Mouse (Mus musculus): ENCODE measurements around the gene Tssk1. TPM values are rescaled to one million over a fixed set of nuclear protein-coding genes. Genes with fewer than 3 reads are reported as not detected.

The Tssk1 gene
- polyA plus RNA-seq, 1 experiment from 2014 or later = 0.08 TPM

DNA sequence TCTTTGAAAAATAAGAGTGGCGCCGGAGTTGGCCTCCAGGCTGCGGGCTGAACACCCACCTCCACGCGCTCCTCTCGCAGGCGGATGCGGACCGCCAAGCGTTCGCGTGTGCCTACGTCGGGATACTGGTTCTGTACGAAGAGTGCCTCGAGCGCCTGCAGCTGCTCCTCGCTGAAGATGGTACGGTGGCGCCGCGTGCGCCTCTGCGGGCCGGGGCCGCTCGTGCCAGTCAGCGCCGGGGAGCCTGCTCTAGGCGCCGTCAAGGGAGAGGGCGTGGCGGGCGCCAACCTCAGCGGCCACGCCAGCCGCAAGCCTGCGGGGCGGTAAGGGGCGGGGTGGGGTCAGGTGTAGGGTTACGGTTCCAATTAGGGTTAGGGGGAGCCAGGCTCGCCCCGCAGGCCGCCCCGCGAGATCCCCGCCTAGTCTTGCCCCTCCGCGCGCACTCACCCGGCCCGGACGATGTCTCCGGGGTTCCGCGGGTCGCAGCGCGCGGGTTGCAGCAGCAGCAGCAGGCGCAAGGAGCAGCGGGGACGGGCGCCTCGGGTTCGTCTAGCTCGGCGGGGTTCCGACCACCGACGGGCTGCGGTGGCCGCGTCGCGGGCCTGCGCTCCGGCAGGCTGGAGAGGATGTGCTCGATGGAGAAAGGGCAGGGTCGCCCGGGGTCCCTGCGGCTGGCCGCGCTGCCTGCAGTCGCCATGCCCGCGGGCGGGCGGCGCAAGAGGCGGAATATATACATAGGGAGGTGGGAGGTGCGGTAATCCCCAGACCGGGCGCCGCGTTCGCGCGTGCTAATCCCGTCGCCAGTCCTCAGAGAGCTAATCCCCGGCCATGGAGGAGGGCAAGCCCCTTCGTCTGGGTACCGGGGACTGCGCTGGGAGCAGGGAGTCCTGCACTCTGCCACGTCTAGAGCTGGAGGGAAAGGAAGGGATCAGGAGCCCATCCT is 20.6 kb downstream of the Tssk1 start, which contains the start of gene Gsc2:
Gene Gsc2 (minus strand): TSS at position 753 of the 943 bp plus-strand sequence.
- WGBS = 1% methylated on average over 98 of the region's 106 CpGs
- Histone ChIP-seq H3K36me3 (ENCODE audit: control insufficient read depth, insufficient read depth, low read length) (no peaks in the 10 kb centered on the region), H3K9ac (replicated peaks; ENCODE audit: low read depth, low read length) (peak within 1 kb of the TSS; percentile 32; the same call in 1 of the 2 replicates), H3K4me1 (ENCODE audit: control insufficient read depth, insufficient read depth, low read length) (peaks cover 12% of the 10 kb centered on the region), H3K4me2 (ENCODE audit: low read depth, low read length) (peak within 1 kb of the TSS; percentile 44), H3K4me3 (ENCODE audit: low read depth, low read length) (peak within 1 kb of the TSS; percentile 28), H3K27me3 (ENCODE audit: control insufficient read depth, insufficient read depth, low read length) (peaks cover 42% of the 10 kb centered on the region), H3K27ac (ENCODE audit: low read depth, low read length) (no peak within 1 kb of the TSS), H3K9me3 (ENCODE audit: control insufficient read depth, low read length) (no peaks in the 10 kb centered on the region)
- ATAC-seq (ENCODE audit: low read depth) = no peak

DNA sequence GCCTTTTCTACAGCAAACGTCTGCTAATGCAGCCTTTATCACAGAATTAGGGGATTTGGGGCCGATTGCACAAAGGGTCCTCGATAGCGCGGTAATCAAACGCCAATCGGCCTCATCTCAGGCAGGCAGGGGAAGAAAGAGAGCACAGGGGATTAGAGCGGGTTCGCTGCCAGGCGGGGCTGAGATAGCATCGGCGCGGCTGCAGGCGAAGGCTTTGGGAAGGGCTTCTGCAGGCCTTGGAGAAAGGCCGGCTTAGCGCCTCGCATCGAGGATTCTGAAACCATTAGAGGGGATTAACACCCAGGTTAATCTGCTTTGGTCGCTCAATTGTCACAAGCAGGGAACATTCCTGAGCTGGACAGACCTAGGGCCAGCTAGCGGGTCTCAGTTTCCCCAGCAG is 26.6 kb downstream of the Tssk1 start:
- no peak for ATAC-seq (ENCODE audit: low read depth)
- Histone ChIP-seq H3K36me3 (ENCODE audit: control insufficient read depth, insufficient read depth, low read length) (peaks cover 6% of the 10 kb centered on the region), H3K27ac (ENCODE audit: low read depth, low read length) (no peak overlapping the region), H3K27me3 (ENCODE audit: control insufficient read depth, insufficient read depth, low read length) (peaks cover 16% of the 10 kb centered on the region), H3K9me3 (ENCODE audit: control insufficient read depth, low read length) (no peaks in the 10 kb centered on the region), H3K4me3 (ENCODE audit: low read depth, low read length) (no peak overlapping the region), H3K9ac (replicated peaks; ENCODE audit: low read depth, low read length) (no peak overlapping the region; the same call in 1 of the 2 replicates), H3K4me2 (ENCODE audit: low read depth, low read length) (peak overlapping the region; percentile 0; the same call in 1 of the 2 replicates), H3K4me1 (ENCODE audit: control insufficient read depth, insufficient read depth, low read length) (peaks cover 18% of the 10 kb centered on the region)
- 13% methylated on average over 20 of the region's 20 CpGs for WGBS

DNA sequence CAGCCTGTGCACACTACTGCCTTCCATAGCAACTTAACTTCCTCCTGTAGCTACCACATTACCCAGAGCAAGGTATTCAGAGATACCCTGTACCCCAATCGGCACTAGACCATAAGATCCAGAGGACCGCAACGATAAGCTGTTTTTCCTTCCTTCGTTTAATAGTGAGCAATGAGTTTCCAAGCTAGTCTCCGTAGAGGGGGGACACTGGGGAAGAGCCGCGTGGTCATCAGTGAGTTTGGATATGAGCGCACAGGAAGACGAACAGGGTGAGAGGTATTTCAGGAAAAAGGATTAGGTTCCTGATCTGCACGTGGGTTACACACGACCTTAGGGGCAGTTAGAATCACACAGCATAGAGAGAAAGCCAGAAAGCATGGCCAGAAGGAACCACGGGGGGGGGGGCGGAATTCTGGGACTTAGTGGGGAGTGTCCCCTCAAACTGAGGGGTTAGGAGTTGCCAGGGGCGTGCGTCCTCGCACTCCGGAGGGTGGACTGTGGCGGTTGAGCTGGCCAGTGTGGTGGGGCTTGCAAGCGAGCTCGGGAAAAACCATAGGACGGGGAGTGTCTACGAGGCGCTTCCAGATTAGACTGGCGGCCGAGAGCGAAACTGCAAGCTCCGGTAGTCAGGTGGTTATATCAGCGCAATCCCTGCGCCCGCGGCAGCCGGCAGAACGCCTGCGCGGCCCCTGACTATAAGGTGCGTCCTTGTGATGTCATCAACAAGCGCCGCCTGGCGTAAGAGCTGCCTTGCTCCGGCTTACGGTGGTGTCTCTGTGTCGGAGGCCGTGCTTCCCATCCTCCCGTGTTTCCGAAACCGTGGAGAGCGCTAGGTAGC is 27.5 kb downstream of the Tssk1 start:
- Histone ChIP-seq H3K4me3 (ENCODE audit: low read depth, low read length) (peak overlapping the region; percentile 77), H3K4me1 (ENCODE audit: control insufficient read depth, insufficient read depth, low read length) (peaks cover 25% of the 10 kb centered on the region), H3K36me3 (ENCODE audit: control insufficient read depth, insufficient read depth, low read length) (peaks cover 11% of the 10 kb centered on the region), H3K9ac (replicated peaks; ENCODE audit: low read depth, low read length) (peak overlapping the region; percentile 92), H3K27ac (ENCODE audit: low read depth, low read length) (peak overlapping the region; percentile 92), H3K9me3 (ENCODE audit: control insufficient read depth, low read length) (no peaks in the 10 kb centered on the region), H3K27me3 (ENCODE audit: control insufficient read depth, insufficient read depth, low read length) (peaks cover 6% of the 10 kb centered on the region; the same call in 1 of the 2 replicates), H3K4me2 (ENCODE audit: low read depth, low read length) (peak overlapping the region; percentile 98)
- peak; percentile 94 for ATAC-seq (ENCODE audit: low read depth)
- WGBS = 2% methylated on average over 47 of the region's 47 CpGs

DNA sequence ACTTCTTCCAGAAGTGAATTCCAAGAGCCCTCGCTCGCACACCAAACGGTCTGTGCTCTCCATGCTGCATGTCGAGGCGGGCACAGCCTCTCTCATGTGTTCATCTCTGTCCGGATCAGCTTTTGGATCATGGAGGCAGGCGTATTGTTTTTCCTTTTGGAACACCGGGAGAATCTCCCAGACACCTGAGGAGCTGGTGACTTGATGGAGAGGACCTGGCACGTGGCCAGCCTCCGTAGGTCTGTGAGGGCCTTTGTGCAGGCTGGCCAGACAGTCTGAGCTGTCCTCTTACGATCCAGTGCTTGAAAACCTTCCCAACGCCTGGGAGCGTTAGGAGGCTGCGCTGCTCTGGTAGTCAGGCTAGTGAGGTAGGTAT is 28.1 kb downstream of the Tssk1 start:
- peaks cover 4% of the 10 kb centered on the region; the same call in 1 of the 2 replicates for H3K27me3 ChIP-seq (ENCODE audit: control insufficient read depth, insufficient read depth, low read length)
- H3K27ac ChIP-seq (ENCODE audit: low read depth, low read length) = peak overlapping the region; percentile 92
- H3K4me3 ChIP-seq (ENCODE audit: low read depth, low read length) = peak overlapping the region; percentile 77
- WGBS = under 1% methylated on average over 14 of the region's 14 CpGs
- H3K36me3 ChIP-seq (ENCODE audit: control insufficient read depth, insufficient read depth, low read length) = peaks cover 11% of the 10 kb centered on the region
- ATAC-seq (ENCODE audit: low read depth) = peak; percentile 10; the same call in 1 of the 2 replicates
- no peaks in the 10 kb centered on the region for H3K9me3 ChIP-seq (ENCODE audit: control insufficient read depth, low read length)
- H3K9ac ChIP-seq (replicated peaks; ENCODE audit: low read depth, low read length) = peak overlapping the region; percentile 92
- peak overlapping the region; percentile 98 for H3K4me2 ChIP-seq (ENCODE audit: low read depth, low read length)
- peaks cover 31% of the 10 kb centered on the region for H3K4me1 ChIP-seq (ENCODE audit: control insufficient read depth, insufficient read depth, low read length)

DNA sequence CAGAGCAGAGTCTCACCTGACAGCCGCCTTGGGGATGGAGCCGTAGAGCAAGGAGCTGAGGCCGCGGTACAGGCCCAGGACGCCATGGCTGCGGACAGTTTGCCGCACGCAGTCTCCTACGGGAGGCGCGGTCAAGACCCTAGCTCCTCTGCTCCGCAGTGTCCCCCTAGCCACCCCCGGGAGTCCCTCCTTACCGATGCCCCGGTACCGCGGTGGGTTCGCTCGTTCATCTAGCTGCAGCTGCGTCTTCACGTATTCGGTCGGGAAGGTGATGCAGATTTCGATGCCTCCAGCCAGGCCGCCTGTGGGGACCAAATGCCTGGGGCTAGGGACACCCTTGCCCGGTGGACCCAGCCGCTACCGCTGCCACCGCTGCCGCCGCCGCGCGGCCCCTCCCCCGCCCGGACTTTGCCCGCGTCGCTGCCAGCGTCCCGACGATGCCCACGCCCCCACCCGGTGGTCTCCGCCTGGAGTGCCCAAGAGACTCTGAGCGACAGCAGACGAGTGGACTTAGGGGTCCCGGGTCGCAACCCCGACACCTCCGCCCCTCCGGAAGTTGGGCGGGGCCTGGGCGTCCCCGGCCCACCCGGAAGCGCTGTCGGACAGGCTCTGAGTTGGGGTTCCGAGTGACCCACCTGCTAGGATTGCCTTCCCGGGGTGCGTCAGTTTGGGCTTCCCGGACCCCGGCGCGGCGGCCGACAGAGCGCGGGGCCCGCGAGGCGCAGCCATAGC is 33.5 kb downstream of the Tssk1 start:
- peak overlapping the region; percentile 65 for H3K4me3 ChIP-seq (ENCODE audit: low read depth, low read length)
- peak overlapping the region; percentile 87 for H3K9ac ChIP-seq (replicated peaks; ENCODE audit: low read depth, low read length)
- H3K27me3 ChIP-seq (ENCODE audit: control insufficient read depth, insufficient read depth, low read length) = no peaks in the 10 kb centered on the region
- H3K36me3 ChIP-seq (ENCODE audit: control insufficient read depth, insufficient read depth, low read length) = peaks cover 11% of the 10 kb centered on the region
- peak; percentile 49 for ATAC-seq (ENCODE audit: low read depth)
- H3K9me3 ChIP-seq (ENCODE audit: control insufficient read depth, low read length) = no peaks in the 10 kb centered on the region
- under 1% methylated on average over 65 of the region's 72 CpGs for WGBS
- H3K4me1 ChIP-seq (ENCODE audit: control insufficient read depth, insufficient read depth, low read length) = peaks cover 21% of the 10 kb centered on the region
- H3K4me2 ChIP-seq (ENCODE audit: low read depth, low read length) = peak overlapping the region; percentile 74
- peak overlapping the region; percentile 79 for H3K27ac ChIP-seq (ENCODE audit: low read depth, low read length)

DNA sequence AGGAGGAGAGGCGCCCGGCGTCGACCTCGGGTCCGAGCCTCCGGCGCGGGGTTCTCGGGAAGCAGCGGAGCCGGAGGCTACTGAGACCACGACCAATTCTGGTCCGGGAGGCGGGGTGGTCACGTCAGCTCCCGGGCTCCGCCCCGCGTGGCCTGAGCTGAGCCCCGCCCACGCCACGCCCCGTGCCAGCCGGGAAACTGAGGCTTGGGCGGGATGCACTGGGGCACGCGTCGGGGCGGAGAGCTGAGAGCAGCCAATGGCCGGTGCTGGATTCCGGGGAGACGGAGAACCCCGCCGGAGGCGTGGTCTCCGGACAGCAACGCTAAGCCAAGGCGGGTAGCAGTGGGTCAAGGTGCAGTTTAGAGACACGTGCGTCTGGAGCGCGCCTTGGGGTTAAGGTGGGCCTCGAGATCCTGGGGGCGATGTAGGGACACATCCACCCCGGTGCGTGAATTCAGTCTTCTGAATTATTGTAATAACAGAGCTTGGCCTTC is 34.1 kb downstream of the Tssk1 start, which contains the start of gene Slc25a1:
Gene Slc25a1 (minus strand): TSS at position 133 of the 494 bp plus-strand sequence.
- H3K27ac ChIP-seq (ENCODE audit: low read depth, low read length) = peak within 1 kb of the TSS; percentile 79
- ATAC-seq (ENCODE audit: low read depth) = peak; percentile 80
- under 1% methylated on average over 37 of the region's 47 CpGs for WGBS
- no peaks in the 10 kb centered on the region for H3K27me3 ChIP-seq (ENCODE audit: control insufficient read depth, insufficient read depth, low read length)
- peak within 1 kb of the TSS; percentile 65 for H3K4me3 ChIP-seq (ENCODE audit: low read depth, low read length)
- peaks cover 15% of the 10 kb centered on the region for H3K4me1 ChIP-seq (ENCODE audit: control insufficient read depth, insufficient read depth, low read length)
- peaks cover 11% of the 10 kb centered on the region for H3K36me3 ChIP-seq (ENCODE audit: control insufficient read depth, insufficient read depth, low read length)
- H3K9me3 ChIP-seq (ENCODE audit: control insufficient read depth, low read length) = no peaks in the 10 kb centered on the region
- H3K9ac ChIP-seq (replicated peaks; ENCODE audit: low read depth, low read length) = peak within 1 kb of the TSS; percentile 87
- H3K4me2 ChIP-seq (ENCODE audit: low read depth, low read length) = peak within 1 kb of the TSS; percentile 74

DNA sequence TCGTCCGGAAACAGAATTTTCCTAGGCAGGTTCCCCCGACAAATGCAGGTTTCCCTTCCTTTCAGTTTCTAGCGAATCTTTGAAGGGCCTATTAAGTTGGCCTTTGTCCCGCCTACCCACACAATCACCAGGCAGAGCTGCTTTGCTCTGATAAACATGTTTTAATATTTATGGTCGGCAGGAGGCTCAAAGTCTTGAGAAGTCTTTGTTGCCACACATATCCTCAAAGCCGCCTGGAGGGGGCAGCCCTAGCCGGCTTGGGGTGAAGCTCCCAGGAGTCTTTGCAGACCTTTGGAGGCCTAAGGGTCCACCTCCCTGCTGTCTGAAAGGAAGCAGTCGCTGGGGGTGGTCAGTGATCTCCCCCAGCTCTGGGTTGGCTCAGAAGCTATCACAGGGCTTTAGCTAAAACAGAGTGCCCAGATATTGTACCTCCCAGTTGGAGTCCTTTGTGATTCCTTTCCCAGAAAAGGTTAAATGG is 34.6 kb downstream of the Tssk1 start:
- WGBS = under 1% methylated on average over 9 of the region's 9 CpGs
- peak; percentile 59 for ATAC-seq (ENCODE audit: low read depth)
- Histone ChIP-seq H3K27ac (ENCODE audit: low read depth, low read length) (peak overlapping the region; percentile 79), H3K4me1 (ENCODE audit: control insufficient read depth, insufficient read depth, low read length) (peaks cover 12% of the 10 kb centered on the region), H3K9ac (replicated peaks; ENCODE audit: low read depth, low read length) (peak overlapping the region; percentile 87), H3K36me3 (ENCODE audit: control insufficient read depth, insufficient read depth, low read length) (peaks cover 11% of the 10 kb centered on the region), H3K9me3 (ENCODE audit: control insufficient read depth, low read length) (no peaks in the 10 kb centered on the region), H3K27me3 (ENCODE audit: control insufficient read depth, insufficient read depth, low read length) (no peaks in the 10 kb centered on the region), H3K4me3 (ENCODE audit: low read depth, low read length) (peak overlapping the region; percentile 65), H3K4me2 (ENCODE audit: low read depth, low read length) (peak overlapping the region; percentile 74)

DNA sequence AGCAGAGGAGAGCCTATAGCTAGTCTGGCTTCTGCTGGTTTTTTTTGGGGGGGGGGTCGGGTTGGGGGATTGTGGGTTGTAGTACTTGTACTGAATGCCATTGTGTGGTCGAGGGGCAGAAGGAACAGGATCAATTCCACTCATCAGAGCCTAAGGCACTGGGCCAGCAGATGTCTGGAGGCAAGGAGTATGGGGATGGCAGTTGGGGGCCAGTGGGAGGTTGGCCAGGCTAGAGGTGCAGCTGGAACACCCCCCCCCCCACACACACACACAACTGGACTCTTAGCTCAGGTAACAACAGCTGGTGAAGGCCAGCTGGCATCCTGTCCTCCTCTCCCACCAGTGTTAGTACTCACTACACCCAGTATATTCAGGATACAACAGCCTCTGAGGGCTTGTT is 35.2 kb downstream of the Tssk1 start:
- peak; percentile 1; the same call in 1 of the 2 replicates for ATAC-seq (ENCODE audit: low read depth)
- no peak overlapping the region for H3K4me3 ChIP-seq (ENCODE audit: low read depth, low read length)

More for the DNA sequence above, 35.2 kb downstream of the Tssk1 start:
- Histone ChIP-seq H3K27ac (ENCODE audit: low read depth, low read length) (peak overlapping the region; percentile 79; the same call in 1 of the 2 replicates), H3K4me1 (ENCODE audit: control insufficient read depth, insufficient read depth, low read length) (peaks cover 12% of the 10 kb centered on the region), H3K9me3 (ENCODE audit: control insufficient read depth, low read length) (no peaks in the 10 kb centered on the region), H3K36me3 (ENCODE audit: control insufficient read depth, insufficient read depth, low read length) (peaks cover 11% of the 10 kb centered on the region), H3K4me2 (ENCODE audit: low read depth, low read length) (peak overlapping the region; percentile 74; the same call in 1 of the 2 replicates), H3K27me3 (ENCODE audit: control insufficient read depth, insufficient read depth, low read length) (no peaks in the 10 kb centered on the region), H3K9ac (replicated peaks; ENCODE audit: low read depth, low read length) (no peak overlapping the region)
- 0% methylated on average over 2 of the region's 2 CpGs for WGBS

Data from neural tube, embryonic 14.5 days (tissue).